Mouse (Mus musculus) liver, embryonic 16.5 days (tissue): ENCODE data around the gene Mfsd6l. TPM values are rescaled to one million over a fixed set of nuclear protein-coding genes. Genes with fewer than 3 reads are reported as not detected.

Experiments used
- ATAC-seq: fragments of 200-750 bp; cut with Nextera tagmentation; 2 replicates; pipeline ENCODE4 v1.8.0; 2017; ENCODE audit warnings: low read depth, mild to moderate bottlenecking, moderate number of reproducible peaks, moderate library complexity
- H3K27ac ChIP-seq: fragments of 300-500 bp; sonication (generic); 2 replicates; pipeline ENCODE4 v1.5.1; 2014; ENCODE audit warnings: mild to moderate bottlenecking, low read length
- H3K27me3 ChIP-seq: fragments of 300-500 bp; sonication (generic); 2 replicates; pipeline ENCODE4 v1.6.1; 2014; ENCODE audit warnings: low read depth, low read length, mixed read lengths; ENCODE audit not compliant: control insufficient read depth, insufficient read depth
- H3K36me3 ChIP-seq: fragments of 300-500 bp; sonication (generic); 2 replicates; pipeline ENCODE4 v1.6.1; 2014; ENCODE audit warnings: mild to moderate bottlenecking; ENCODE audit not compliant: control insufficient read depth, insufficient read depth
- H3K4me1 ChIP-seq: fragments of 300-500 bp; sonication (generic); 2 replicates; pipeline ENCODE4 v1.6.1; 2014; ENCODE audit warnings: low read depth, low read length, mixed read lengths; ENCODE audit not compliant: control insufficient read depth
- H3K4me2 ChIP-seq: fragments of 300-500 bp; sonication (generic); 2 replicates; pipeline ENCODE4 v1.6.1; 2014; ENCODE audit warnings: low read depth, low read length, mixed read lengths
- H3K4me3 ChIP-seq: fragments of 300-500 bp; sonication (generic); 2 replicates; pipeline ENCODE4 v1.5.1; 2014; ENCODE audit warnings: low read depth, mild to moderate bottlenecking, low read length
- H3K9ac ChIP-seq: fragments of 300-500 bp; sonication (generic); 2 replicates; pipeline ENCODE4 v1.6.1; 2014; ENCODE audit warnings: low read depth, low read length
- H3K9me3 ChIP-seq: fragments of 300-500 bp; sonication (generic); replicated peaks from 2 replicates; pipeline ENCODE4 v1.6.1; 2016; ENCODE audit warnings: low read length; ENCODE audit not compliant: control insufficient read depth
- WGBS: fragments of 180-500 bp; shearing (Covaris S2); extraction: QIAGEN DNeasy Blood & Tissue Kit; methylation state at CpG from one replicate; pipeline ENCODE4 v1.1.7; 2014; ENCODE audit not compliant: insufficient replicate concordance; 5-methylcytosine and 5-hydroxymethylcytosine counted together
- polyA plus RNA-seq: library from polyadenylated mRNA; unstranded; fragments of >200 nt; fragmentation: Nextera tagmentation; extraction: Ambion mirVana; gene quantifications from 2 replicates; pipeline ENCODE4 v1.2.1, GENCODE M21; 2015

The Mfsd6l gene
- polyA plus RNA-seq, 1 experiment from 2014 or later = 0.04 TPM

GRCm38 (mm10) chr11:68526441-68526840 is 29.5 kb upstream of the Mfsd6l start:
- Histone ChIP-seq H3K4me2 (no peak overlapping the region), H3K36me3 (no peaks in the 10 kb centered on the region), H3K27me3 (no peaks in the 10 kb centered on the region), H3K4me1 (no peaks in the 10 kb centered on the region), H3K9ac (no peak overlapping the region), H3K27ac (no peak overlapping the region), H3K4me3 (no peak overlapping the region), H3K9me3 (no peaks in the 10 kb centered on the region)
- 55% methylated on average over 4 of the region's 4 CpGs for WGBS
- no peak for ATAC-seq

- no peak overlapping the region for H3K9ac ChIP-seq
- H3K9me3 ChIP-seq = no peaks in the 10 kb centered on the region
- H3K27ac ChIP-seq = no peak overlapping the region
- no peaks in the 10 kb centered on the region for H3K27me3 ChIP-seq
- WGBS = 53% methylated on average over 16 of the region's 16 CpGs
- no peak overlapping the region for H3K4me2 ChIP-seq
- no peak overlapping the region for H3K4me3 ChIP-seq
- no peaks in the 10 kb centered on the region for H3K4me1 ChIP-seq
- no peaks in the 10 kb centered on the region for H3K36me3 ChIP-seq
- ATAC-seq = no peak
Measured at GRCm38 (mm10) chr11:68531066-68531806, 24.8 kb upstream of the Mfsd6l start.

GRCm38 (mm10) chr11:68531941-68532535 is 23.9 kb upstream of the Mfsd6l start:
- H3K9ac ChIP-seq = no peak overlapping the region
- H3K9me3 ChIP-seq = no peaks in the 10 kb centered on the region
- no peak overlapping the region for H3K4me3 ChIP-seq
- no peaks in the 10 kb centered on the region for H3K27me3 ChIP-seq
- H3K4me1 ChIP-seq = no peaks in the 10 kb centered on the region
- no peaks in the 10 kb centered on the region for H3K36me3 ChIP-seq
- H3K4me2 ChIP-seq = no peak overlapping the region
- 53% methylated on average over 11 of the region's 11 CpGs for WGBS
- ATAC-seq = no peak
- H3K27ac ChIP-seq = no peak overlapping the region

- WGBS = 56% methylated on average over 5 of the region's 5 CpGs
- no peak for ATAC-seq
- Histone ChIP-seq H3K4me2 (no peak overlapping the region), H3K4me3 (no peak overlapping the region), H3K4me1 (no peaks in the 10 kb centered on the region), H3K27me3 (no peaks in the 10 kb centered on the region), H3K9ac (no peak overlapping the region), H3K27ac (no peak overlapping the region), H3K36me3 (no peaks in the 10 kb centered on the region), H3K9me3 (no peaks in the 10 kb centered on the region)
Measured at GRCm38 (mm10) chr11:68532773-68533172, 23.2 kb upstream of the Mfsd6l start.

GRCm38 (mm10) chr11:68533971-68534475 is 22.0 kb upstream of the Mfsd6l start:
- Histone ChIP-seq H3K4me1 (no peaks in the 10 kb centered on the region), H3K9ac (no peak overlapping the region), H3K36me3 (no peaks in the 10 kb centered on the region), H3K4me2 (no peak overlapping the region), H3K9me3 (no peaks in the 10 kb centered on the region), H3K27me3 (no peaks in the 10 kb centered on the region), H3K27ac (no peak overlapping the region), H3K4me3 (no peak overlapping the region)
- no peak for ATAC-seq
- WGBS = 67% methylated on average over 6 of the region's 6 CpGs

GRCm38 (mm10) chr11:68536026-68536425 is 20.0 kb upstream of the Mfsd6l start:
- 48% methylated on average over 4 of the region's 4 CpGs for WGBS
- no peak overlapping the region for H3K9ac ChIP-seq
- no peak overlapping the region for H3K27ac ChIP-seq
- H3K27me3 ChIP-seq = no peaks in the 10 kb centered on the region
- no peak overlapping the region for H3K4me2 ChIP-seq
- H3K4me1 ChIP-seq = no peaks in the 10 kb centered on the region; the same call in 1 of the 2 replicates
- no peak overlapping the region for H3K4me3 ChIP-seq
- ATAC-seq = no peak
- H3K36me3 ChIP-seq = no peaks in the 10 kb centered on the region
- H3K9me3 ChIP-seq = no peaks in the 10 kb centered on the region

- H3K27me3 ChIP-seq = no peaks in the 10 kb centered on the region
- no peak overlapping the region for H3K27ac ChIP-seq
- no peak for ATAC-seq
- H3K9ac ChIP-seq = no peak overlapping the region
- WGBS = 52% methylated on average over 4 of the region's 4 CpGs
- no peaks in the 10 kb centered on the region for H3K9me3 ChIP-seq
- H3K4me2 ChIP-seq = no peak overlapping the region
- no peaks in the 10 kb centered on the region for H3K36me3 ChIP-seq
- no peaks in the 10 kb centered on the region; the same call in 1 of the 2 replicates for H3K4me1 ChIP-seq
- H3K4me3 ChIP-seq = no peak overlapping the region
Measured at GRCm38 (mm10) chr11:68536465-68536864, 19.5 kb upstream of the Mfsd6l start.

- no peaks in the 10 kb centered on the region for H3K36me3 ChIP-seq
- no peaks in the 10 kb centered on the region for H3K27me3 ChIP-seq
- no peak overlapping the region for H3K4me3 ChIP-seq
- H3K4me1 ChIP-seq = no peaks in the 10 kb centered on the region; the same call in 1 of the 2 replicates
- no peak for ATAC-seq
- no peaks in the 10 kb centered on the region for H3K9me3 ChIP-seq
- no peak overlapping the region for H3K4me2 ChIP-seq
- H3K27ac ChIP-seq = no peak overlapping the region
- no peak overlapping the region for H3K9ac ChIP-seq
- 56% methylated on average over 5 of the region's 5 CpGs for WGBS
Measured at GRCm38 (mm10) chr11:68539621-68540020, 16.4 kb upstream of the Mfsd6l start.

- H3K4me2 ChIP-seq = no peak overlapping the region
- ATAC-seq = no peak
- WGBS = 28% methylated on average over 8 of the region's 8 CpGs
Measured at GRCm38 (mm10) chr11:68544554-68544953, 11.4 kb upstream of the Mfsd6l start.

More at GRCm38 (mm10) chr11:68544554-68544953, 11.4 kb upstream of the Mfsd6l start:
- H3K9ac ChIP-seq = no peak overlapping the region
- no peak overlapping the region for H3K4me3 ChIP-seq
- no peaks in the 10 kb centered on the region for H3K9me3 ChIP-seq
- H3K4me1 ChIP-seq = no peaks in the 10 kb centered on the region; the same call in 1 of the 2 replicates
- no peak overlapping the region for H3K27ac ChIP-seq
- no peaks in the 10 kb centered on the region for H3K36me3 ChIP-seq
- H3K27me3 ChIP-seq = no peaks in the 10 kb centered on the region
